Mouse (Mus musculus) induced T-regulatory cell, adult 2 months (primary cell): ENCODE measurements around the gene Srrm2.
A peak's percentile ranks its signal among the peaks of the same experiment; 100 is the strongest.

Experiments used
- DNase-seq: peaks from one replicate; pipeline ENCODE4 v3.0.0-alpha.2; 2012; ENCODE audit warnings: low read depth

Srrm2 gene

DNA sequence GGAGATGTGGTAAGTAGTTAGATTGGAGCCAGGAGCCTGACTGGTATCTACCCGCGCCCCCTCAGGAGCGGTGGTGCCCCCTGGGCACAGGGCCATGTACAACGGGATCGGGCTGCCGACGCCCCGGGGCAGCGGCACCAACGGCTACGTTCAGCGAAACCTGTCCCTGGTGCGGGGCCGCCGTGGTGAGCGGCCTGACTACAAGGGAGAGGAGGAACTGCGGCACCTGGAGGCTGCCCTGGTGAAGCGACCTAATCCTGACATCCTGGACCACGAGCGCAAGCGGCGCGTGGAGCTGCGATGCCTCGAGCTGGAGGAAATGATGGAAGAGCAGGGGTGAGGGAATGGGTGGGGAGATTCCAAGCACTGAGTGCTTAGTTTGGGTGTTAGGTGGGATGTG is 16.5 kb downstream of the Srrm2 start:
- peak; percentile 62 for DNase-seq

DNA sequence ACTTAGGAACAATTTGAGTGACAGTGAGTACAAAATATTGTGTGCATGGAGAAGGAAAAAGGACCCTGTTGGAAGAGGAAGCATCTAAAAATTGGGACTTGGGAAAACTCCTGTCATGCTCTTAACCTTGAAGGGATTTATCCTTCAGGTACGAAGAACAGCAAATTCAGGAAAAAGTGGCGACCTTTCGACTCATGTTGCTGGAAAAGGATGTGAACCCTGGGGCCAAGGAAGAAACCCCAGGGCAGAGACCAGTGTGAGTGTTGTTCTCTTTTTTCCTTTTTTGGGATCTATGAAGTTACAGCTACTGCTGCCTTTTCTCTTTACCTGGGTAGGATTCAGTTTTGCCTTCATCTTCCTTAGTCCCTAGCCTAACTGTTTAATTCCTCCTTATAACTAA is 17.6 kb downstream of the Srrm2 start:
- DNase-seq: no peak

DNA sequence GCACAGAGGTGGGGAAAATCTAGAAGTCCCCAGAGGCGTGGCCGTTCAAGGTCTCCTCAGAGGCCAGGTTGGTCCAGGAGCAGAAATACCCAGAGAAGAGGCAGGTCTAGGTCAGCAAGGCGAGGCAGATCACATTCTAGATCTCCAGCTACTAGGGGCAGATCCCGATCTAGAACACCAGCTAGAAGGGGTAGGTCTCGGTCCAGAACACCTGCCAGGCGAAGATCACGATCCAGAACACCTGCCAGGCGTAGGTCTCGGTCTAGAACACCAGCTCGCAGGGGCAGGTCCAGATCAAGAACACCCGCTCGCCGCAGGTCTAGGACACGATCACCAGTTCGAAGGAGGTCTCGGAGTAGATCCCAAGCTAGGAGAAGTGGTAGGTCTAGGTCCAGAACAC is 25.3 kb downstream of the Srrm2 start:
- DNase-seq: no peak

DNA sequence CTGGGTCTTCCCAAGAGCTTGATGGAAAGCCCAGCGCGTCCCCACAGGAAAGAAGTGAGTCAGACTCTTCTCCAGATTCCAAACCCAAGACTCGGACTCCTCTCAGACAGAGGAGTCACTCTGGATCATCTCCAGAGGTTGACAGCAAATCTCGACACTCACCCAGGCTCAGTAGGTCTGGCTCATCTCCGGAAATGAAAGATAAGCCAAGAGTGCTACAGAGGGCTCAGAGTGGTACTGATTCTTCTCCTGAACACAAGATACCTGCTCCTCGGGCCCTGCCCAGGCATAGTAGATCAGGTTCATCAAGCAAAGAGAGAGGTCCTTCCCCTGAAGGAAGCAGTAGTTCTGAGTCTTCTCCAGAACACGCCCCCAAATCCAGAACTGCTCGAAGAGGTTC is 28.2 kb downstream of the Srrm2 start:
- DNase-seq: peak; percentile 24

DNA sequence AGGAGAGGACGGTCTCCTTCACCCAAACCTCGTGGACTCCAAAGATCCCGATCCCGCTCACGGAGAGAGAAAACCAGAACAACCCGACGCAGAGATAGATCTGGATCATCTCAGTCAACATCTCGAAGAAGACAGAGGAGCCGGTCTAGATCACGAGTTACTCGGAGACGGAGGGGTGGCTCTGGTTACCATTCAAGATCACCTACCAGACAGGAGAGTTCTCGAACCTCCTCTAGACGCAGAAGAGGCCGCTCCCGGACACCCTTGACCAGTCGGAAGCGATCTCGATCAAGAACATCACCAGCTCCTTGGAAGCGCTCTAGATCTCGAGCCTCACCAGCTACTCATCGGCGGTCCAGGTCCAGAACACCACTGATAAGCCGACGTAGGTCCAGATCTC is 28.9 kb downstream of the Srrm2 start:
- DNase-seq: no peak

DNA sequence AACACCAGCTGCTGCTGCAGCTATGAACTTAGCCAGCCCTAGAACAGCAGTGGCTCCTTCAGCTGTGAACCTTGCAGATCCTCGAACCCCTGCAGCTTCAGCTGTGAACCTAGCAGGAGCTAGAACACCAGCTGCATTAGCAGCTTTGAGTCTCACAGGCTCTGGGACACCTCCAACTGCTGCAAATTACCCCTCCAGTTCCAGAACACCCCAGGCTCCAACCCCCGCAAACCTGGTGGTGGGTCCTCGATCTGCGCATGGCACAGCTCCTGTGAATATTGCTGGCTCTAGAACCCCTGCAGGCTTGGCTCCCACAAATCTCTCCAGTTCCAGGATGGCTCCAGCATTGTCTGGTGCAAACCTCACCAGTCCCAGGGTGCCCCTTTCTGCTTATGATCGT is 30.4 kb downstream of the Srrm2 start:
- DNase-seq: no peak

DNA sequence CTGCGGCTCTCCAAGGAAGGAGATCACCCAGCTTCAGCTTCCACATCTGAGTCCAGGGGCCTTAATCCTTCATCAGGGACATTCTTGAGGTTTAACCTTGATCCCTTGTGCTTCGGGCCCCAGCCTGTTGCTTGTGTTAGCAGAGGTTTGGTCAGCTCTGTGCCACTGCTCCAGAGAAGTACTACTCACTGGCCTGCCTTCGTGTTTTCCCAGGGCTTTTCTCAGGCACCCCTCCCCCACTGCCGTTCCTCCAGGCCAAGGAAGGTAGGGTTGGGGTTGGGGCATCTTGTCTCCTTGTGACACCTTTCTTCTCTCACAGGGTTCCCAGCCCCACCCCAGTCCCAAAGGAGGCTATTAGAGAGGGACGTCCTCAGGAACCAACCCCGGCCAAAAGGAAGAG is 31.8 kb downstream of the Srrm2 start:
- peak; percentile 22 for DNase-seq

DNA sequence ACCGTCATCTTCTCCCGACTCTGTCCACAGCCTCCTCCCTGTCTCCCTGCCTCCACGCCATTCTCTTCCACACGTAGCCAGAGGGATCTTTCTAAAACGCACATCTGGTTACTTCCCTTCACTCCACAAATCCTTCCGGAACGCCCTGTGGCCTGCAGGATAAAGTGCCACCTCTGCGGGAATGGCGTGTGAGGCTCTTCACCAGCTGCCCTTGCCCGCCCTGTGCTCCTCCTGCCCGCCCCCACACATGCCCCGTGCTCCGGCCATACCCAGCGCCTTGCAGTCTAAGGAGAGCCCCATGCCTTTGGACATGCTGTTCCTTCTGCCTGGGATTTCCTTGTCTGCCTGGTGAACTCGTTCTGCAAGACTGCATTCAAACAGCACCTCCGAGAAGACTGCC is 32.7 kb downstream of the Srrm2 start:
- DNase-seq: no peak

DNA sequence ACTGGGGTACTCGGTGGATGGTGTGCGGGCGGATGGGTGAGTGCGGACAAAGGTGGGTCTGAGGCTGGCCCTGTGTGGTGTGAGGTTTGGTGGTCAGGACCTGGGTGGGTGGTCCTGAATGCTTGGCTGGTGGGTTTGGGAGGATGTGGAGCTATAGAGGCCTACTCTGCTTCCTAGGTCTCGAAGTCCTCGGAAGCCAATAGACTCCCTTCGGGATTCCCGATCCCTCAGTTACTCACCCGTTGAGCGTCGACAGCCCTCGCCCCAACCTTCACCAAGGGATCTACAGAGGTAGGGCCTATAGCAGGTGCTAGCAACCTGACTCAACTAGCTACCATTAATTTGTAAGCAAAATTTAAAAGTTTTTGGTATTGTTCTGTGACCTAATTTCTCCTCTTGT is 33.3 kb downstream of the Srrm2 start:
- peak; percentile 18 for DNase-seq

DNA sequence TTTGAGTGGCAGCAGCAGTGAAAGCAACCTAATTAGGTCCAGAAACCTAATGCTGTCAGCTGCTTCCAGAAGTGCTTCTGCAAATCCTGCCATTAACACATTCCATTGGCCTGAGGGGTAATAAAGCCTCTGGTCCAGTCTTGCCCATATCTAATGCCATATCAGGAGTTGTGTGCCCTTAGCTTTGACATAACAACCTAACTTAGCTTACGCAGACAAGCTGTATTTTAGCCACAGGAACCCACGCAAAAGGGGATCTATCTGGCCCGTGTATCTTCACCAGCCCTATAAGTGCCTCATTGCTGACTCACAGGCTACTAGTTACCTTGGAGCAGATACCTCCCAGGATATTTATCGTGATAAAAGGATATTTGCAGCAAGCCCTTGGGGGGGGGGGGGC is 35.3 kb downstream of the Srrm2 start:
- DNase-seq: peak; percentile 21

DNA sequence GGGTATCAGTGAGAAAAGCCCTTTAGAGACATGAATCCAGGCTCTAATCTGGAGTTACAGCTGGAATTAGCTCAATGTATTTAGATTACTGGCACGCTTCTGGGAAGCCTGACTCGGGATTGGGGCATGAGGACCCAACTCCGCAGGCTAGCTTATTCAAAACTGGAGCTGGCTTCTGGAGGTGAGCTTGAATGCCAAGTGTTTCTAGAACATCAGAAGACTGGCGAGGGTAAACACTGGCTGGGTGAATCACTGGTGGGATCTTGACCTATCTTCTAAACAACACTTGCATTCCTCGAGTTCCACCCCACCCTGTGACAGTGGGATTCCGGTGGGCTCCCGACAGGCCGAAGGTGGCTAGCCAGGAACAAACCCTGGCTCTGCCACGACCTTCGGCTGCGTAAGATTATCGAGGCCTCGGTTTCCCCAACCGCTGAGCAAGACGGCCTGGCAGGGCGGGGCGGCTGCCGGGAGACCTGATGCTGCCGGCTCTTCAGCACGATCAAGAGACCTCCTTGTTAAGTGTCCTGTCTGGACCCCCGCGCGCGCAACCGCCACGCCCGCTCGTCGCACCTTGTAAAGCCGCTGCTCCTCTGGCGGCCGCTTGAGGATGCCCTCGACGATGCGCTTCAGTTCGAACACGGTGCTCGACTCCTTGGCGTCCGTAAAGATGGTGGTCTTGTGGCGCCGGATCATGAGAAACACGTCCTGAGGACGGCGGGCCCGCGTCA is 38.1 kb downstream of the Srrm2 start:
- DNase-seq: peak; percentile 79

DNA sequence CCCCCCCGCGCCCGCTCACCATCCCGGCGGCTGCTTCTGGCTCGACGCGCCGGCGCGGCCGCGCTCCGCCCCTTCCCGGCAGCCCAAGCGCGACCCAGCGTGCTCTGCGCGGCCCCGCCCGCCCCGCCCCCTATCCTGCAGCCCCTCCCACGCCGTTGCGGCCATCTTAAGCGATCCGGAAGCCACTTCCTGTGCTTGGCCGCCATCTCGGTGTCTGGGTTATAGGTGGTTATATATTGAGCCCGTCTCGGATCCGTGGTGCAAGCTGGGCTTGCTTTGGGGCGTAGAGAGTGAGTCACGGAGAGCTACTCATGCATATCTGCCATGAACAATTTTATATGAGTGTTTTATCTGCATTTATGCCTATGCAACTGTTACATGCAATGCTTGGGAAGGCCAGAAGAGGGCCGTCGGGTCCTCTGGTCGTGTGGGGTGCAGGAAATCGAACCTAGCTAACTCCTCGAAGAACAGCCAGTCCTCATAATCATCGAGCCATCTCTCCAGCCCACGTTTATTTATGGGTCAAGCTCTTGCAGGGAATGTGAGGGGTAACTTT is 38.8 kb downstream of the Srrm2 start, which contains the start of gene Elob:
Elob (minus strand) TSS at position 73 of the 556 bp plus-strand sequence.
- DNase-seq: peak; percentile 95

DNA sequence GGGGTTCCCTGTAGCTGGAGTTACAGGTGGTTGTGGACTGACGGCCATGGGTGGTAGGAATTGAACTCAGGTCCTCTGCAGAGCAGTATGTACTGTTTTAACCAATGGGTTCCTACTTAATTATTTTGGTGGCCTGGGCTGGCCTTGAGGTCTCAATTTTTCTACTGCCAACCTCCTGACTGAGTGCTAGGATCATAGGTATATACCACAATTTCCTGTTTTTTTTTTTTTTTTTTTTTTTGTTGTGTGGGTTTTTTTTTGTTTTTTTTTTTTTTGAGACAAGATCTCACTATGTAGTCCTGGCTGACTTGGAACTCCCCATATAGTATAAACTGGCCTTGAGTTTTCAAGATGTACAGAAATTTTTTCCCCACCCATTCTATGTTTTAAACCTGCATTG is 40.9 kb downstream of the Srrm2 start:
- peak; percentile 56 for DNase-seq

DNA sequence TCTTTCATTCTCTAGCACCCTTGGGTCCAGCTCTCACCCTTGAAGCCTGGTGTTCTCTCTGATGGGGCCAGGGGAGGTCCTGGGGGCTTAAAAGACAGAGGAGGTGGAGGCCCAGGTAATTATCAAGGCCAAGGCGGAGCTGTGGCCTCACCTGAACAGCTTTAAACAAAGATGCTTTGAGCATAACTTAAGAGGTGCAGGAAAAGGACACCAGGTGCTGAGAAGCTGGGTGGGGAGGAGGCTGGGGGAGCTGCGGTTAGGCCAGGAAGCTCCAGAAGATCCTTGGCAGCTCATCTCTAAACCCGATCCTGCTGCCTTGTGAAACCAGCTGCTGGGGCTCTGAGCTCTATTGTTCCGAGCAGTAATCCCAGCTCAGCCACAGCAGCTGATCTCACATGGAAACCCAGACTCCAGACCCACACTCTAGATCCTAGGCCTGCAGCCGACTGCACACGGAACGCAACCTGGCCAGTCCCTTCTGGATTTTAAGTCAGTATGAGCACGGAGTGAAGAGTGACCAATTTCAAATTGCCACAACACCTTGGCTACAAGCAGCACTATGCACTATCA is 45.8 kb downstream of the Srrm2 start, which contains the start of gene Prss33:
Prss33 (minus strand) TSS at position 51 of the 570 bp plus-strand sequence.
- no peak for DNase-seq

DNA sequence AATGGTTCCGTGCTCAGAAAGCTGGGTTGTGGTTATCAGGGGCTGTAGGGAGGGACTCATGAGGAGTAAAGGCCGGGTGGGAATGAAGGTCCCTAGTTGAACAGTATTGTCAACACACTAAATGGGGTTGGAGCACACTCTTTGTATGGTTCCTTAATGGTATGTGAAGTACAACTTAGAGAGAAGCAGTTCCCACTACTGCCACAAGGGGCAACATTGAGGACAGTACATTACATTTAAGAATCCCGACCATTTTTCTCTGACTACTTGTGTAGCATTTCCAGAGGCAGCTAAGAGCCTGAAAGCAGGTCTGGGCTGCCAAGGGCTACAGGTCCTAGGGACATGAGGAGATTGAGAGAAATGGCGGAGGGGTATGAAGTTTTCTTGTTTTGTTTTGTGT is 50.8 kb downstream of the Srrm2 start:
- peak; percentile 89 for DNase-seq

DNA sequence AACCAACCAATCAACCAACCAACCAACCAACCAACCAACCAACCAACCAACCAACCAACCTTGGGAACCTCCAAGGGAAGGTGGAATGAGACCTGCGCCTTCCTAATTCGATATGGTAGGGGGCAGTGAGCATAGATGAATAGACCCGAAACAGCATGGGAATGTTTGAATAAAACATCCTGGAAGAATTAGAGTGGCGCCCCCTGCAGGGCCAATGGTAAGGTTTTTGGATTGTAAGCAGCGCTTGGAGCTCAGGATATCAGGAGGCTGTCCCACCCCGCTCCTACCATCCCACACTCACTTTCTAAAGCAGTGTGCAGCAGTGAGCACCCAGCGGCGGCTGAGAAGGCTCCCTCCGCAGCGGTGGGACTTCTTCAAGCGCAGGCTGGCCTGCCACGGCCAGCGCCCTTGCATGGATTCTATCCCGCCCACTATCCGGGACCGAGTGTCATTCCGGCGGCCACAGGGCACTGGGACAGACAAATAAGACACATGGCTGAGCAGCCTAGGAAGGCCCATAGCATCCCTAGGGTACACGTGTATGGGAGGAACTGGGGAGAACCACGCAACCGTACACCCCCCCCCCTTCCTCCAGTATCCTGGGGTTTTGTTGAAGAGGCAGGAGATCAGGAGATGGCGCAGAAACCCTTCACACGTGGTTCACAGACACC is 52.9 kb downstream of the Srrm2 start:
- DNase-seq: peak; percentile 58

DNA sequence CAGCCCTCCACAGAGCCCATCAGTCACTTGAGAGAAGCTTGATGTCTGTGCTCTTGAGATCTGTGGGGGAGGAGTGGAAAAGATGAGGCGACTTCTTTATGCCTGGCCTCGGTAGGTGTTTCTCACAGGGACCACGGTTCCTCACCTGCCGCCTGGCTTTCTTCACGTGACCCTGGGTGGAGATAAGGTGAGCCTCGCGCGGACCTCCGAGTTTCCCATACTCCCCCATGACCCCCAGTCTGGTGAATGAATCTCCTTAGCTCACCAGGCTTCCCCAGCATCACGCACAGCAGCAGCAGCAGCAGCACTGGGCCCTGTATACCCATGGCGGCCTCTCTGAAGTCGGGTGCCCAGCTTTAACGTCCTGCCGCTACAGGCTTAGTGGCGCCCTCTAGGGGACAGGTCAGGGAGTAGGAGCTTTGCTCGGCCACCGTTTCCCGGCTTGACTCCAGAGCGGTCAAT is 53.5 kb downstream of the Srrm2 start, which contains the start of the genes Prss32 and Prss41:
Prss32 (plus strand) TSS at position 44 of the 462 bp plus-strand sequence.
Prss41 (minus strand) TSS at position 361 of the 462 bp plus-strand sequence.
- peak; percentile 84 for DNase-seq

DNA sequence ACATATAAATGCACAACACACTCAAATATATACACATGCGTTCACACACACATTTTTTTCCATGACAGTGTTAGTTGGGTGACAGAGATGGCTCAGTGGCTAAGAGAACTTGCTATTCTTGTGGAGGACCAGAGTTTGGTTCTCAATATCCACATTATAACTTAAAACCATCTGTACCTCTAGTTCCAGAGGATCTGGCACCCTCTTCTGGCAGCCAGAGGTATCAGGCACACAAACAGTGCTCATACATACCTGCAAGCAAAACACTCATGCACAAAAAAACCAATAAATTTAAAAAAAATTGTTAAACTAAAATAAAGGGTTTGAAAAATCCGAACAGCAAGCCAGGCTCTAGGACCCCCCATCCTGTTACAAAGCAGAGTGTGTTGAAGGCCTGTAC is 59.7 kb downstream of the Srrm2 start:
- DNase-seq: peak; percentile 43

DNA sequence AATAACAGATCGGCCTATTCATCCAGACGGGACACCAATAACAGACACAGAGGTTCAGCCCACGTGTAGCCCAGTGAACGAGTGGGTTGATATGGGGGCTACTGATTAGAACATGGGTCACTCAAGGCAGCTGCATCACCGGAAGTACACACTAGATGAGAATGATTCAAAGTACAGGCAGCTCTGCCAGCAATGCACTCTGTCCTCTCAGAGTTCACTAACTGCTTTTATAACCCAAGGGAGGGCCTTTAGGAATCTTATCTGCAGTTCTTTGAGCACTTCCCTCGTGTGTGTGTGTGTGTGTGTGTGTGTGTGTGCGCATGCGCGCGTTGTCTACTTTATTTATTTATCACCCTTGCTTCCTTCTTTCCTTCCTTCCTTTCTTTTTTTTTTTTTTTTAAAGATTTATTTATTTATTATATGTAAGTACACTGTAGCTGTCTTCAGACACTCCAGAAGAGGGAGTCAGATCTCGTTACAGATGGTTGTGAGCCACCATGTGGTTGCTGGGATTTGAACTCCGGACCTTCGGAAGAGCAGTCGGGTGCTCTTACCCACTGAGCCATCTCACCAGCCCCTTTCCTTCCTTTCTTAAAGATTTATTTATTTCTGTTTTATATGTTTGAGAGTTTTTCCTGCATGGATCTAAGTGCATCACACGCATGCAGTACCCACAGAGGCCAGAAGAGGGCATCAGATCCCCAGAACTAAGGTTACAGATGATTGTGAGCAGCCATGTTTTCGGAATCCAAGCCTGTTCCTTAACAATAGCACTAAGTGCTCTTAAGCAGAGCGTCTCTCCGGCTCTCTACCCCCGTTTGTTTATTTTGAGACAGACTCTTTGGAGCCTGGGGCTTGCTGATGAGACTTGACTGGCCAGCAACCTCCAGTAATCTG is 60.8 kb downstream of the Srrm2 start:
- peak; percentile 83 for DNase-seq

DNA sequence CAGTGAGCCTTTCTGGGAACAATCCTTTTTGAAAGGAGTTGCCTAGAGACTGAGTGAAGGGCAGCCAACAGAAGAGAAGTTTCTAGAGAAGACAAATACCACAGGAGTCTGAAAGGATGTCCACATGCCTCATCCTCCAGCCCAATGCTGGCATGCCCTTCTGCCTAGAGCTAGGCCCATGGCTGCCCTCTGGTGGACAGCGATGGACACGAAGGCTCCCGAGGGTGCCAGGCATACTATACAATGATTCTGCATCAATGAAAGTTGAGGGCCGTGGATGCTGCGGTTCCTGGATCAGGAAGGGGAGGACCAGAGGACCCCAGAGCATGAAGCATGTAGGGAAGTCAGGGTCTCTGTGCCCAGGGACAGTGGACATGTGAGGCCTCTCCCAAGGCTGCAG is 63.0 kb downstream of the Srrm2 start:
- DNase-seq: peak; percentile 72

DNA sequence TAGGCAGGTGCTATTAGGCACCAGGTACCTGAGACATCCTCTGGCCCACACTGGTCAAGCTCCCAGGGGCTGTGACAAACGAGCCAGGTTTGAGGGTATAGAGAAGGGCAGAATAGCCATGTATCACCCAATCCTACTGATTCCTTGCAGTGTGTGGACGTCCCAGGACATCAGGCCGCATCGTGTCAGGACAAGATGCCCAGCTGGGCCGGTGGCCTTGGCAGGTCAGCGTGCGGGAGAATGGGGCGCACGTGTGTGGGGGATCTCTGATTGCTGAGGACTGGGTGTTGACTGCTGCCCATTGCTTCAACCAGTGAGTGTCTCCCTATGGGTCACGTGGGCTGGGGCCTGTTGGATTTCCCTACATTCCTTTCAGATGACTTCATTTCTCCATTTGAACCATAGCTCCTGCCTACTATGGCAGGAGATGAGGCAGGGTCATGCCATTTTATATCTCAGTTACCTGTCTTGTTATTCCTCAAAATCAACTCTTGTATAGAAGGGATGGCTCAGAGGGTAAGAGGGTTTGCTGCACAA is 64.0 kb downstream of the Srrm2 start:
- no peak for DNase-seq
